Mouse (Mus musculus) T-helper 17 cell (primary cell): Measurements from ENCODE around the gene Tut1.
"Not testable (repeated sequence)": the region's sequence is repeated elsewhere in the genome, so short reads cannot be mapped to it uniquely, and the experiment has no call there.

Source experiments
- in situ Hi-C, 2 experiments: fragments of 300-600 bp; cut with MboI, MseI; formaldehyde crosslinking; loops; 1 replicate in 1 of 2; 2 replicates in 1 of 2; pipeline ENCODE4 v1.15.1; 2025; ENCODE audit warnings: high pct_unique_total_duplicates in 2 of 2

Tut1 gene

DNA sequence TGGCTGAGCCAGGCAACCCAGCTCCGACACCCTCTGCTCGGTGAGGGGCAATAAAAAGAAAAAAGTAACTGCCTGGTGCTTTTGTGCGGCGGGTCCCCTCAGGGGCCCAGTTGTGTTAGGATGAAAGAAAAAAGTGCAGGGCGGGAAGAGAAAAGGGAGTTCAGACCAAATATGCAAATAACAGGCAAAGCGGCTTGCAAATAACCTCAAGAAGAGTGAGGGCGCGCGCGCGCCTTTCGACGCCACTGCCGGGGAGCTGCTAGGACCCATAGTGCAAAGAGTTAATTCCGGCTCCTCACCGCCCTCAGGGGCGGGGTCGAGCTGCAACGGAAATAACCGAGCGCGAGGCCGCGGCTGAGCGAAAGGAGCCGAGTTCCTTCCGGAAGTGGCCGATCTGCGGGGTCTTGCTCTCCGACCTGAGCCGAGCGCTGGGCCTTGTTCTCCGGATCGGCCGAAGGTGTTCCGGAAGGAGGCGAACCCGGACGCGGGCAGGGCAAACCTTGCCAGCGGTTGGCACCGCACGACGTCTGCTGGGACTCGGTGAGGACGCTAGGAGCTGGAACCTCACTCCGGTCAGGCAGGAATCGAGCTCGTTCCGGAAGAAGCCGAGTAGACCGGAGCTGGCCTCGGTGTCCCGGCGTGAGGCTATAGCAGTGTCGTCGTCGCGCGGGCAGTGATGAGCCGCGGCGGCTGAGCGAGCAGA lies 12.0 kb upstream of the Tut1 start, which contains the start of gene Mta2:
Gene Mta2 (plus strand): TSS at position 361 of the 703 bp plus-strand sequence.
- in situ Hi-C loops: loop anchor here in 1 of 2 experiments (5.0 kb wide), 1 partner anchor 49 kb away; the partner anchor contains the start of gene Ints5

DNA sequence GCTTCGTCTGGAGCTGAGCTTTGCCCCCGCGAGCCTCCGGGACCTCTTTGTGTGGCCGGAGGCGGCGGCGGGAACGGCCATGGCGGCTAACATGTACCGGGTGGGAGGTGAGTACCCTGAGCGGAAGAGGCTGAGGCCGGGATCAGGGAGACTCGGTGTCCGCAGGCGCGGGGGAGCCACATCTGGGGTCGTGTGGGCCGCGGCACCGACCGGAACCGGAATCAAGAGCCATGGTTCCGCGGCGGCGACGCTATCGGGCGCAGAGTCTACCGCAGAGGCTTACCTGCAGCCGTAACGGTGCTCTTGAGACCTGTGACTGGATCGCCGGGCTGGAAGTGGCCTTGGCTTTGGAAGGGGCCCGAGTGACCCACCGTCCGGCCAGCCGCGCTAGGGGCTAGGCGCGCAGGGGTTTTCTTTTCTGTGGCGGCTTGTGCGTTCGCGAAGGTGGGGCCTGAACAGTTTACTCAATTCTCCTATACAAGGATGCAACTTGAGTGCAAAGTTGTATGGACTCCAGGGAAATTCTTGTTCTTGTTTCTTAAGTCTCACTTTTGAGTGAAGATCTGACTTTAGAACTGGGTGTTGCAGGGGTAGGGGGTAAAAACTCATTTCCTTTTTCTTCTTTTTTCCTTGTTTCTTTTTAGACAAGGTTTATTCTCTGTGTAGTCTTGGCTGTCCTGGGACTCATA lies 11.2 kb upstream of the Tut1 start:
- in situ Hi-C loops: loop anchor here in 1 of 2 experiments (5.0 kb wide), 1 partner anchor 50 kb away; the partner anchor contains the start of gene Ints5

DNA sequence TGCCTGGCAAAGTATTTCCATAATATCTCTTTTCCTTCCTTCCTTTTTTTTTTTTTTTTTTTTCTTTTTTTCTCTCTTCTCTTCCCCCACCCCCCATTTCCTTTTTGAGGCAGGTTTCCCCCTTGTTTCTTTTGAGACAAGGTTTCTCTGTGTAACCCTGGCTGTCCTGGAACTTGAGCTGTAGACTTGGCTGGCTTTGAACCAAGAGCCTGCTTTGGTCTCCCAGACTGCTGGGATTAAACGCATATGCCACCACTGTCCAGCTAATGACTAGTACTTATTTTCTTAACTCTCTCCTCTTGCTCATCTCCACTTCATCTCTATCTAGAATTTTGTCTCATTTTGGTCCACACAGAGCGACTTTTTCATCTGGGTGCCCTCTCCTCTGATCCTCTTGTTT lies 10.6 kb upstream of the Tut1 start:
- in situ Hi-C loops: loop anchor here in 1 of 2 experiments (5.0 kb wide), 1 partner anchor 51 kb away; the partner anchor contains the start of gene Ints5

DNA sequence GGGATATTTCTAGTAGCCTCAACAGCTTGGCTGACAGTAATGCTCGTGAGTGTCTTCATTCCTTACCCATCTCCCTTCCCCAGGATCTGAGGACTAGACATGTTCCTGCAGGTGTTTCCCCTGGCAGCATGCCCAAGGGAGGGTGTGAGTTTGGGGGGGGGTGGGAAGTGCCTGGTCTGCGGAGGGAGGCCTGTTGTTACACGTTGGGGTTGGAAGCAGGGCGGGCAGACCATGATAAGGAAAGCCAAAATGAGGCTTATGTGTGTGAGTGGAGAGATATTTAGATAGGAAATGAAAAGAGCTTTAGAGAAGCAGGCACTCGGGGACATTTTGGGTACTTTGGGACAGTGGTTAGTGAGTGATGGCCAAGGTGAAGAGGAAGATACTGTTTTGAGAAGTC lies 9.6 kb upstream of the Tut1 start:
- in situ Hi-C loops: loop anchor here in 1 of 2 experiments (5.0 kb wide), 1 partner anchor 52 kb away; the partner anchor contains the start of gene Ints5

DNA sequence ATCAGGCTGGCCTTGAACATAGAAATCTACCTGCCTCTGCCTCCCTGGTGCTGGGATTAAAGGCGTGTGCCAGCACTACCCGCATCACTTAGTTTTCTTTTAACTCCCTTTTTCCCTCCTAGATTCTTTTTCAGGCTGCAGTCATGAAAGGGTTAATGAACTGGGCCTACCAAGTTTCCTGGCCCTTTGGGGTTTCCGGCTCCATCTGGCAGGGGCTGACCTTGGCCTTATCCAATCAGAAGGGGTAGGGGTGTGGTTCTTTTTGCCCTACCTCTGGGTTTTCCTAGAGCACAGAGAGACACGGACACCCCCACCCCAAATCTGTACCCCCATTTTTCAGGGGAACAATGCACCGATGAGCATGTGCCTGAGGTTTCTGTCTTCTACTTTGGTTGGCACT lies 8.9 kb upstream of the Tut1 start:
- in situ Hi-C loops: loop anchor here in 1 of 2 experiments (5.0 kb wide), 1 partner anchor 52 kb away; the partner anchor contains the start of gene Ints5

DNA sequence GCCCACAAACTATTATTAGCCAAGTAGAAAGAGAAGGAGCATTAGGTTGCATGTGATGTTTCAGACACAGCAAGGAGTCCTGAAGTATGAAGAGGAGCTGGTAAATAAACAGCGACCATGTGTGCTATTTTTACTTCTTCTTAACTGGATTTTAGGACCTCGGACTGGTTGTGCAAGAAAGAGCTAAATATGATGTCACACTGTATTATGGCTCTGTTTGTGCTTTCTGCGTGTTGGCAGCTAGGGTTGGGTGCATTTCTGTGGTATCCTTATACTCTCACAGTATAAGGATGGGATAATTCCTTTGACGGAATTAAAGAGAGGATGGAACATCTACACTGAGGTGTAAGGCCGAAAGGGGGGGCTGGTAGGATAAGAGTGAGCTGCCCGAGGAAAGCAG lies 8.4 kb upstream of the Tut1 start:
- in situ Hi-C loops: no loop called here

DNA sequence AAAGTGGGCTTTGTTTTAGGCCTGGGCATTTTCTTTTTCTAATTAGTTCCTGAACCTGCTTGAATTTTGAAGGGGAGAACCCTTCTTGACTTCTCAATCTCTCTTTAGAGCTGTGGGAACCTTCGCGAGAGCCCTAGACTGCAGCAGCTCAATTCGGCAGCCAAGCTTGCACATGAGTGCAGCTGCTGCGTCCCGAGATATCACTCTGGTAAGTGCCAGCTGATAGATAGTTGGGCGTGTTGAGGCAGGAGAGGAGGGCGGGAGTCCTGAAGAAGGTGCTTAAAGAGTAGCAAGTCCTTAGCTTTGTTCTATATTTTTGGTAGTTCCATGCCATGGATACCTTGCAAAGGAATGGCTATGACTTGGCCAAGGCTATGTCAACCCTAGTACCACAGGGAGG lies 6.7 kb upstream of the Tut1 start:
- in situ Hi-C loops: no loop called here

DNA sequence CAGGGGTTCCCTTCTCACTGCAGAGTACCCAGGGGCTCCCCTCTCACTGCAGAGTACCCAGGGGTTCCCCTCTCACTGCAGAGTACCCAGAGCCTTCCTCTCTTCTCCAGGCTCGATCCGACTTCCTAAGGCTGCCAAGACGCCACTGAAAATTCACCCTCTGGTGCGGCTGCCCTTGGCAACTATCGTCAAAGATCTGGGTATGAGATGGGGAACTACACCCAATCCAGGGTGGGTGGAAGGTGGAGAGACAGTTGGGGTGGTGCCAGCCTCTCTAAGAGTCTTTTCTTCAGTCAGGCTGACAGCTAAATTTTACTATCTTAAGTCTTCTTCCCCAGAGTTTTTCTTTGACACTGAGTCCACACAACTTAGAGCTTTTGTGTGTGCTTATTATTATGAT lies 3.5 kb upstream of the Tut1 start:
- in situ Hi-C loops: no loop called here

DNA sequence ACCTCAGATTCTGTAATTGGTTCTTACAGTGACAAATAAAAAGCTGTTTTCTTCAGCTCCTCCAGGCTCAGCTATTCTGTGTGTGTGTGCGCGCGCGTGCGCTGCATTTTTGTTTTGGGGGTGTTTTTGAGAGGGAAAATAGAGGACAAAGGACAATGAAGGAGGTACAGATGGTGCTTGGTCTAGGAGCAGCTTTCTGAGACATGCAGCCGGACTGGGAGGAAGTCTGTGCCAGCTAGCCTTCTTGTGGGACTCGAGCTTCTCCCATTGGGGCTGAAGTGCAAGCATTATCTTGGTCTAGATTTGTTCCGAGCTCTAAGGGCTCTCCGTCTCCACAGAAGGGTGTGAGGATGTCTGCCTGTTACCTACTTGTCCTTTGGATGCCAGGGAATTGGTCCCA lies 1.4 kb upstream of the Tut1 start:
- in situ Hi-C loops: no loop called here

DNA sequence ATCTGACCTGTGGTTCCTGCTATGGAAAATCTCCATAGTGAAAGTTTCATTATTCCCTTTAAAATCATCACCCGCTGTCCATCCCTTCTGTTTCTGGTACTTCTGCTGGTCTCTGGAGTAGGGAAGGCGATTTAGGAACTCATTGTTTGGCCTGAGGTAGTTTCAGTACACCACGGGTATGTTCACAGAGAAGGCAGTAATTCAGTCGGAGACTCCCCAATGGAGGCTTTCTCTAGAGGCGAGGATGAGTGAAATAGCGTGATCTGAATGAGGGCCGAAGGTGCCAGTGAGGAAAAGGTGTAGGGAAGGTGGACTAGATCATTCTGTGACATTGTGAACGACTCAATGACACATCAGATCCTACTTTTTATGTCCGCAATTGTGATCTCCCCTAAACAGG lies 524 bp downstream of the Tut1 start:
- in situ Hi-C loops: no loop called here

DNA sequence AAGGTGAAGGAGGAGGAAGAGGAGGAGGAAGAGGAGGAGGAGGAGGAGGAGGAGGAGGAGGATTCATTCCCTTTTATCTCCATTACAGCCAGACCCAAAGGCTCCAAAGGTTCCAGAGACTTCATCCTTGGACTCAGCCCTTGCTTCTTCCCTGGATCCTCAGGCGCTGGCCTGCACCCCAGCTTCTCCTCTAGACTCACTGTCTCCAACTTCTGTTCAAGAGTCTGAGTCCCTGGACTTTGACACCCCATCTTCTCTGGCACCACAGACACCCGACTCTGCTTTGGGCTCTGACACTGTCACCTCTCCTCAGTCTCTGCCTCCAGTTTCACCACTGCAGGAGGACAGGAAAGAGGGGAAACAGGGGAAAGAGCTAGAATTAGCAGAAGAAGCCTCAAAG lies 8.6 kb downstream of the Tut1 start:
- in situ Hi-C loops: no loop called here

DNA sequence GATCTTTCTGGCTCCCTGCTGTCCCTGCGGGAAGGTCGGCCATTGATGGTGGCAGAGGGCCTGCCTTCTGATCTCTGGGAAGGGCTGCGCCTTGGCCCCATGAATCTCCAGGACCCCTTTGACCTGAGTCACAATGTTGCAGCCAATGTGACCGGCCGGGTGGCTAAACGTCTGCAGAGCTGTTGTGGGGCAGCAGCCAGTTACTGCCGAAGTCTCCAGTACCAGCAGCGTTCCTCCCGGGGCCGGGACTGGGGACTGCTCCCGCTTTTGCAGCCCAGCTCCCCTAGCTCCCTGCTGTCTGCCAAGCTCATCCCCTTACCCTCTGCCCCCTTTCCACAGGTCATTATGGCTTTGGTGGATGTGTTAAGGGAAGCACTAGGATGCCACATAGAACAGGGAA lies 11.4 kb downstream of the Tut1 start:
- in situ Hi-C loops: no loop called here

DNA sequence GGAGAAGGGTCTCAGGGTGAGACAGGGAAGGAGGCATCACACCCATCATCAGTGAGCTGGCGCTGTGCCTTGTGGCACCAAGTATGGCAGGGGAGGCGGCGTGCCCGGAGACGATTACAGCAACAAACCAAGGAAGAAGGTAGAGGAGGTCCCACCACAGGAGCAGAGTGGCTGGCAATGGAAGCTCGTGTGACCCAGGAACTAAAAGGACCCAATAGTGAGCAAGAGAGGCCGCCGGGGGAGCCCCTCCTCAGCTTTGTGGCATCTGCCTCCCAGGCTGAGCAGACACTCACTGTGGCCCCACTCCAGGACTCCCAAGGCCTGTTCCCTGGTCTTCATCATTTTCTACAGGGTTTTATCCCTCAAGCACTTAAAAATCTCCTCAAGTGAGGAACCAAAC lies 12.1 kb downstream of the Tut1 start:
- in situ Hi-C loops: no loop called here

DNA sequence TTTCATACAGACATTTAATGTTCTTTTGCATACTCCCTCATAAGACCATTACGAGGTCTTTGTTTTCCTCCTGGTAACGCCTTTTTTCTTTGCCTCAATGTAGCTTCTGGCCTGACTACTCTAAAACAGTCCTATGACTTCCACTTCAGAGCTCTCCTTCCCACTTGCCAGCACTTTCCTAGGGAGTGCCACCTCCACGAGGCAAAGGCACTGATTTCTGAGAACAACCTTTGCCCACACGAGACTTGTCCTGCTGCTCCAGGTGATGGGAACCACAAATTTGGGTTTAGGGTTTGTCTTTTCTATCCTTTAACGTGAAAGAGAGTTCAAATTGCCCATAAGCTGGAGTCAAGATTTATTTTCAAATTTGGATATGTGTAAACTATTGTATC lies 12.5 kb downstream of the Tut1 start:
- in situ Hi-C loops: no loop called here

DNA sequence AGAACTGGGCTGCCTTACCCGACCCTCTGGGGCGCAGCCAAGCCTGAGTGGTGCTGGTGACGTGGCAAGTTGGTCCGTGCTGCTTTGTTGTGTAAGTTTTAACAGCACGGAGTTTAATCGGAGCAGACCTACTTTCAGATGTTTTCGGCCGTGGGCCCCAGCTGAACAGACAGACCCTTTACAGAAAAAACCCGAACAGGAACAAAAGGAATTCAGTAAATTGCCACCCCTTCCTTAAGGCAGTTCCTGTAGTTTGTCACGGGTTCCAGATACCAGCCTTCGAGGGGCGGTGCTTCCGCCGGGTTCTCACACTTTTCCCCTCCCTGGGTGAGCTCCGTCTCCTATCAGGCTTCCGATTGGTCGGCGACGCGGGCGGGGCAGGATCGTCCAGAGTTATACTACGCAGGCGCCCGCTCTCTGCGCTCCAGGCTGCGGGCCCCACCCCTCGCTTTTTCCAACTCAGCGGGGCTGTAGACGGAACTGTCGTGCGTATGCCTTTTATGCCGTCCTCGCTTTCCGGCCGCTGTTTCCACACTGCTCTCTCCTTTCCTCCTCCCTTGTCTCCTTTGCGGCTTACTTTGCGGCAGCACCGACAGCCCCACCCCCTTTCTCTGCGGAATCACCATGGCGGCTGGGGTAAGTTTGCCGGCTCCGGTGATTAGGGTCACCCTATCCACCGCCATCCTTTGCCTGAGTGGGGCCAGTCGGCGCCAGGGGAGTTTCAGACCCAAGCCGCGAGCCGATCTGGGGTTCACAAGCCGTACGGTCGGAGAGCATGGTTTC lies 13.1 kb downstream of the Tut1 start, which contains the start of gene Eef1g:
Gene Eef1g (plus strand): TSS at position 452 of the 783 bp plus-strand sequence.
- in situ Hi-C loops: no loop called here

DNA sequence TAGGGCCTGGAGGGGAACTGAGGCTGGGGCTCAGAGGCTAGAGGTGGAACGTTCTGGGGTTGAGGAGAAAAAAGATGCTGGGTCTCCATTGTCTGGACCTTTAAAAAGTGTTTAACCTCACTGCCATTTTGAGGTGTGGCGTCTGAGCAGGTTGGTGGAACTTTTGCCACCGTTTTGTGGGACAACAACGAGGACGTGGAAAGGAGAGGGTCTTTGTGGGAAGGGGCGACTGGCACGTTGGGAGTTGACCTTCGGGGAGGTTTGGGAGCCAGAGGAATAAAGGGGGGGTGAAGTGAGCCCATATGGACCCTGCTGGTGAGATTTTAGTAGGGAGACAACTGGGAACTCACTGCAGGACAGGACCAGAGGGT lies 13.7 kb downstream of the Tut1 start:
- in situ Hi-C loops: no loop called here

DNA sequence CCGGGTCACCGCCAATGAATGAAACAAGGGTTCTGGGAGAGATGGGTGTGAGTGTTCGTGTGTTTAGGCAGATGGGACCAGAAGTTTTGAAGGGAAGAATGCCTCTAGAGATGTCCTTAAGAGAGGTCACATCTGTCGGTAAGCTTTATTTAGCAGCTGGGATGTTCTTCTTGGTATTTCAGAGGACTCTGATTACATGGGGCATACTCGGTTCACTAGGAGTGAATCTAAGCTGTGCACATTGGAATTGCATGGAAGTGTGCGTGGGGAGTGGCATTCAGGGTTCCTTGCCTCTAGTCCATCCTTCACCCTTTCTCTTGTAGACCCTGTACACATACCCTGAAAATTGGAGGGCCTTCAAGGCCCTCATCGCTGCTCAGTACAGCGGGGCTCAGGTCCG lies 14.2 kb downstream of the Tut1 start:
- in situ Hi-C loops: no loop called here

DNA sequence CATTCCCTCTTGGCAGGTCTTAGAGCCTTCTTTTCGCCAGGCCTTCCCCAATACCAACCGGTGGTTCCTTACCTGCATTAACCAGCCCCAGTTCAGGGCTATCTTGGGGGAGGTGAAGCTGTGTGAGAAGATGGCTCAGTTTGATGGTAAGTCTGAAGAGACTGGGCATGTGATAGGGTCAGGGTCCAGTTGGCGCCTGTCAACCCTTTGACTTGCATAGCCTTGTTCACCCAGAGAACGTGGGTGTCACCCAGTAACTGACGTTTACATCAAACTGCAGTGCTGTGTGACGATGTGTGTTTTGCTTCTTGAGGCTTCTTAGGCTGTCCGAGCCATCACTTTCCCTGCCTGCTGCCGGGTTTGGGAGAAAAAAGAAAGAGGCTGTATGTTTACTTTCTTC lies 18.8 kb downstream of the Tut1 start:
- in situ Hi-C loops: not testable (repeated sequence)

DNA sequence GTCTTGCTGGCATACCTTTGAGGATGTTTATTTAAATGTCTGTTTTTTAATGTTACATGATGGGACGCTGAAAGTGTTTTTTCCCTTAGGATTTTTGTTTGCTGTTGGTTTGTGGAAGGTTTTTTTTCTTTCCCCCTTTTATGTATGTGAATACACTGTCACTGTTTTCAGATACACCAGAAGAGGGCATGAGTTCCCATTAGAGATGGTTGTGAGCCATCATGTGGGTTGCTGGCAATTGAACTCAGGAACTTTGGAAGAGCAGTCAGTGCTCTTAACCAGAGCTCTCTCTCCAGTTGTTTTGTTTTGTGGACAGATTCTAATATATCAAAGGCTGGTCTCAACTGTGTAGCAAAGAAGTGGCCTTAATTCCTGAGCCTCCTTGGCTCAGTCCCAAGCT lies 21.0 kb downstream of the Tut1 start:
- in situ Hi-C loops: no loop called here

DNA sequence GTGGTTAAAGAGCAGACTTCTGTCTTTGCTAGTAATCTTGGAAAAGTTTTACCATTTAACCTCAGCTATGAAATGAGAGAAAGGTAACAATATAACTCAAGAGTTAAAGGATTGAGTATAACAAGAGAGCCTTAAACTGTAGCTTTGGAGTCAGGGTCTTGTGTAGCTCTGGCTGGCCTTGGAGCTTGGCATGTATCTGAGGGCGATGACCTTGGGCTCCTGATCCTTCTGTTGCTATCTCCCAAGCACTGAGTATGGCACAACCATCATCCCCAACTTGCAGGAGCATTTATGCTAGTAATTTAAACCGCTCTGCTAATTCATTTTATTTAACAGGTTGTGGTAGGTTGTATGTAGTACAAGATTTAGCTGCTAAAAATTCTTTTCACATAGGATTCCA lies 21.8 kb downstream of the Tut1 start:
- in situ Hi-C loops: no loop called here

DNA sequence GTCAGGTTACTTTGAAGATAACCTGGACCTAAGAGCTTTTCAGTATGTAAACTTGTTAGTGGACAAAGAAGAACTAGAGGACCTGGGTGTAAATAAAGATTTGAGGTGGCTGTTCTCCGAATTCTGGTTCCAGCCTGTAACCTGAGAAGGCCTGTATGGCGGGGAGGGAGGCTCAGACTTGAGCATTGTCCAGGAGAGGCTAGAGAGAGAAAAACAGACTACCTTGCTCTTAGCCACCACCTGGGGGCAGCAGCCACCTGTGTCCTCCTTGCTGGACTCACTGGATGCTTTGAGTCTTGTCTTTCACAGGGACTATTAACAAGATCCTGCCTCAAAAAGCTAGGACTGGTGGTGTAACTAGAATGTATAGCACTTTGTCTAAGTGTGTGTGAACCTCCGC lies 22.9 kb downstream of the Tut1 start:
- in situ Hi-C loops: no loop called here

DNA sequence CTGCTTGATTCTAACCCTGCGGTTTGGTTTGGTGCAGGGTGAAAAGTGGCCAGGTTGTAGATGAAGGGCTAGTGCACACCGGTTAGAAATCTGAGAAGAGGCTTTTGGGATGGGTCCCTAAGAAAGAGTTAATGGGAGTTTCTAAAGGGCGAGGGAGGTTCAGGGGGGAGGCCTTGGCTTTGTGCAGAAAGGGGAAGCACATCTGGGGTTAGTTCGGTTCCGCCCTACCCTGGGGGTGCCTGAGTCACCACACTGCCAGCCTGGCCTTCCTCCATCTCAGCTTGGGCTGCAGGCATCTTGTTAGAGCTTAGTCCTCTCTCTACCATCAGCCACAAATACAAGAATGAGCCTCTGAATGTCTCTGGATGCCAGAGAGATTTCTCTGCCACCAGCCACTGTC lies 27.1 kb downstream of the Tut1 start:
- in situ Hi-C loops: loop anchor here in 1 of 2 experiments (10.0 kb wide), 1 partner anchor 1486 kb away; the partner anchor contains the start of gene Atl3
